Comparison of ENCODE assay signal across 9 mouse cellular contexts in genomic region chr8:108702201-108702600, GRCm38 (mm10).
DNase-seq lines count a peak whose midpoint lies in the region; ATAC-seq lines count a peak whose summit lies in the region.
"Had no signal": no experiment of that assay in that cellular context is flagged by ENCODE, and none has a peak within 500 bp of the region (broad histone marks: within the 10 kb centered on the region; RNA-seq: fewer than 3 reads in every experiment).

No protein-coding gene starts in this region.

- no peak for DNase-seq in neural tube, embryonic 11.5 days (ENCODE audit: low spot score)
- no peak for DNase-seq in neural tube, embryonic 10.5 days (ENCODE audit: extremely low spot score, low spot score)
- DNase-seq in hindbrain, embryonic 11.5 days (ENCODE audit: low spot score): peak; percentile 40
- peak; percentile 88 for DNase-seq in midbrain, embryonic 11.5 days (ENCODE audit: low spot score, missing footprints)
- no peak for DNase-seq in urinary bladder, postnatal 25 days (ENCODE audit: low spot score)
- no peak for DNase-seq in thymus, adult 18-20 months
- DNase-seq: adrenal gland, postnatal 10 days; cerebellum, postnatal 36 days had no signal

- peaks cover 16% of the 10 kb centered on the region for H3K27me3 ChIP-seq in neural tube, embryonic 11.5 days (ENCODE audit: control insufficient read depth, insufficient read depth, low read length)
- H3K27me3 ChIP-seq in hindbrain, embryonic 11.5 days (ENCODE audit: control insufficient read depth, insufficient read depth, low read length): peaks cover 18% of the 10 kb centered on the region
- peaks cover 16% of the 10 kb centered on the region for H3K27me3 ChIP-seq in midbrain, embryonic 11.5 days (ENCODE audit: control insufficient read depth, insufficient read depth, low read length)

- H3K9me3 ChIP-seq in neural tube, embryonic 11.5 days (ENCODE audit: control insufficient read depth, low read length): no peaks in the 10 kb centered on the region
- no peaks in the 10 kb centered on the region for H3K9me3 ChIP-seq in hindbrain, embryonic 11.5 days (ENCODE audit: control insufficient read depth, low read length)
- H3K9me3 ChIP-seq in midbrain, embryonic 11.5 days (ENCODE audit: control insufficient read depth, low read length): no peaks in the 10 kb centered on the region

- H3K4me3 ChIP-seq in neural tube, embryonic 11.5 days (ENCODE audit: low read depth, low read length): no peak overlapping the region
- H3K4me3 ChIP-seq in hindbrain, embryonic 11.5 days (ENCODE audit: low read depth, low read length): 0 out of 2 replicates have a peak overlapping the region, but pooled peaks have one; percentile 4
- peak overlapping the region; percentile 97; the same call in 1 of the 2 replicates for H3K4me3 ChIP-seq in midbrain, embryonic 11.5 days (ENCODE audit: low read depth, low read length)

- 5% methylated on average over 1 of the region's 1 CpGs for WGBS in neural tube, embryonic 11.5 days
- WGBS in hindbrain, embryonic 11.5 days: 8% methylated on average over 1 of the region's 1 CpGs
- WGBS in midbrain, embryonic 11.5 days: 0% methylated on average over 1 of the region's 1 CpGs

- no peak for ATAC-seq in neural tube, embryonic 11.5 days (ENCODE audit: insufficient read depth, low FRiP score, low TSS enrichment)
- ATAC-seq in hindbrain, embryonic 11.5 days (ENCODE audit: low FRiP score): no peak
- no peak for ATAC-seq in midbrain, embryonic 11.5 days (ENCODE audit: low FRiP score)
- no peak for ATAC-seq in cerebellum, adult (ENCODE audit: insufficient number of reproducible peaks, low FRiP score, low TSS enrichment)

- H3K4me1 ChIP-seq in neural tube, embryonic 11.5 days (ENCODE audit: control insufficient read depth, insufficient read depth, low read length): peaks cover 48% of the 10 kb centered on the region
- H3K4me1 ChIP-seq in hindbrain, embryonic 11.5 days (replicated peaks; ENCODE audit: control insufficient read depth, insufficient read depth, low read length): peaks cover 12% of the 10 kb centered on the region
- peaks cover 63% of the 10 kb centered on the region for H3K4me1 ChIP-seq in midbrain, embryonic 11.5 days (ENCODE audit: control insufficient read depth, insufficient read depth, low read length)

- no peaks in the 10 kb centered on the region for H3K36me3 ChIP-seq in neural tube, embryonic 11.5 days (ENCODE audit: control insufficient read depth, insufficient read depth, low read length)
- H3K36me3 ChIP-seq in hindbrain, embryonic 11.5 days (ENCODE audit: control insufficient read depth, insufficient read depth, low read length): no peaks in the 10 kb centered on the region
- no peaks in the 10 kb centered on the region for H3K36me3 ChIP-seq in midbrain, embryonic 11.5 days (ENCODE audit: control insufficient read depth, insufficient read depth, low read length)

- peak overlapping the region; percentile 100 for H3K9ac ChIP-seq in neural tube, embryonic 11.5 days (ENCODE audit: low read length)
- peak overlapping the region; percentile 41; the same call in 1 of the 2 replicates for H3K9ac ChIP-seq in hindbrain, embryonic 11.5 days (ENCODE audit: low read depth, low read length)
- H3K9ac ChIP-seq in midbrain, embryonic 11.5 days (ENCODE audit: low read length): peak overlapping the region; percentile 98; the same call in 1 of the 2 replicates

- no peak overlapping the region for H3K27ac ChIP-seq in neural tube, embryonic 11.5 days (ENCODE audit: low read depth, low read length)
- H3K27ac ChIP-seq in hindbrain, embryonic 11.5 days (ENCODE audit: low read depth, low read length): no peak overlapping the region; the same call in 1 of the 2 replicates
- peak overlapping the region; percentile 98; the same call in 1 of the 2 replicates for H3K27ac ChIP-seq in midbrain, embryonic 11.5 days (ENCODE audit: low read depth, low read length)

- peak overlapping the region; percentile 55 for H3K4me2 ChIP-seq in neural tube, embryonic 11.5 days (ENCODE audit: low read depth)
- peak overlapping the region; percentile 67 for H3K4me2 ChIP-seq in hindbrain, embryonic 11.5 days (replicated peaks; ENCODE audit: low read depth, low read length)
- H3K4me2 ChIP-seq in midbrain, embryonic 11.5 days: peak overlapping the region; percentile 52

Comparison
In these comparisons a context has a peak if more than half of its experiments do, and no peak if none do; other contexts are left out.
1. DNase-seq: peak in hindbrain, embryonic 11.5 days (single experiment) and midbrain, embryonic 11.5 days (single experiment); none in neural tube, embryonic 11.5 days (single experiment), neural tube, embryonic 10.5 days (single experiment), urinary bladder, postnatal 25 days (single experiment) and thymus, adult 18-20 months (0 of 2).
2. H3K9ac ChIP-seq: peak in every context shown above with its lines; median percentile 100 in neural tube, embryonic 11.5 days; 98 in midbrain, embryonic 11.5 days; 41 in hindbrain, embryonic 11.5 days.
3. Peak in every context shown above with its lines, with median percentiles within 50 percentile points of each other: H3K4me2 ChIP-seq.